Mouse (Mus musculus): ENCODE results near the gene Zc3h15. TPM values are rescaled to one million over a fixed set of nuclear protein-coding genes. Genes with fewer than 3 reads are reported as not detected.

The Zc3h15 gene
- polyA plus RNA-seq, 2 experiments: 97.1 to 110 TPM

DNA sequence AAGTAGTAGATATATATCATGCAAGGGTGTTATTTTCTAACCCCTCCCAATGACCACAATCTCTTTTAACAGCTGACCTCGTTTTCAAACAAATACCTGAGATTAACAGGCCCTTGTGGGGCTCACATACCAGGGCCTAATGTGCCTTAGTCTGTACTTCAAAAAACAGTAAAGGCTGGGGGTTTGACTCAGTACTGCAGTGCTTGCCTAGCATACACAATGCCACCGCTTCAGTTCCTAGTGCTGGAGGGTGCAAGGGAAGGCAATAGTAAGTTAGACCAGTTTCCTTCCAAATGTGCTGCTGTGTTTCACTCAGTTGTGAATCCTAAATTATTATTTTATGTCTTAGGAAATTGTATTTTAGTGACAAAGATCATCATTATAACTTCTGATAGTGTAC, 23.2 kb downstream of the Zc3h15 start:
- no peaks in the 10 kb centered on the region for H3K9me3 ChIP-seq (ENCODE audit: control insufficient read depth, low read length)
- H3K27ac ChIP-seq (replicated peaks; ENCODE audit: low read depth, low read length): no peak overlapping the region
- H3K4me3 ChIP-seq (replicated peaks; ENCODE audit: low read length): no peak overlapping the region
- H3K4me2 ChIP-seq (replicated peaks; ENCODE audit: low read depth, low read length, severe bottlenecking): no peak overlapping the region
- no peaks in the 10 kb centered on the region for H3K4me1 ChIP-seq (ENCODE audit: control insufficient read depth, insufficient read depth, low read length)
- TF ChIP-seq POLR2A (IDR thresholded peaks at IDR 0.05; ENCODE audit: borderline replicate concordance, extremely low read depth, insufficient read depth, insufficient read length): no peak
- ATAC-seq (ENCODE audit: low FRiP score, low read depth) (no peak), DNase-seq (ENCODE audit: low spot score) (no peak)
- H3K9ac ChIP-seq (ENCODE audit: low read depth, low read length, severe bottlenecking): no peak overlapping the region
- 72% methylated on average over 2 of the region's 2 CpGs for WGBS
- H3K36me3 ChIP-seq (ENCODE audit: control insufficient read depth, insufficient read depth, low read length): peaks cover 27% of the 10 kb centered on the region
- H3K27me3 ChIP-seq (ENCODE audit: control insufficient read depth, insufficient read depth, low read length): no peaks in the 10 kb centered on the region

- no peak for TF ChIP-seq POLR2A (IDR thresholded peaks at IDR 0.05; ENCODE audit: borderline replicate concordance, extremely low read depth, insufficient read depth, insufficient read length)
- ATAC-seq (ENCODE audit: low FRiP score, low read depth) (no peak), DNase-seq (ENCODE audit: low spot score) (no peak)
- Histone ChIP-seq H3K36me3 (ENCODE audit: control insufficient read depth, insufficient read depth, low read length) (peaks cover 21% of the 10 kb centered on the region), H3K27me3 (ENCODE audit: control insufficient read depth, insufficient read depth, low read length) (no peaks in the 10 kb centered on the region), H3K9ac (ENCODE audit: low read depth, low read length, severe bottlenecking) (no peak overlapping the region), H3K4me2 (replicated peaks; ENCODE audit: low read depth, low read length, severe bottlenecking) (no peak overlapping the region), H3K4me3 (replicated peaks; ENCODE audit: low read length) (no peak overlapping the region), H3K27ac (replicated peaks; ENCODE audit: low read depth, low read length) (no peak overlapping the region), H3K9me3 (ENCODE audit: control insufficient read depth, low read length) (no peaks in the 10 kb centered on the region), H3K4me1 (ENCODE audit: control insufficient read depth, insufficient read depth, low read length) (no peaks in the 10 kb centered on the region)
- WGBS: 86% methylated on average over 1 of the region's 1 CpGs
Observed at GRCm38 (mm10) chr2:83668052-83668451, 23.8 kb downstream of the Zc3h15 start.

GRCm38 (mm10) chr2:83669988-83670387, 25.8 kb downstream of the Zc3h15 start:
- no peaks in the 10 kb centered on the region for H3K4me1 ChIP-seq (ENCODE audit: control insufficient read depth, insufficient read depth, low read length)
- peaks cover 19% of the 10 kb centered on the region for H3K36me3 ChIP-seq (ENCODE audit: control insufficient read depth, insufficient read depth, low read length)
- 82% methylated on average over 5 of the region's 5 CpGs for whole genome bisulfite sequencing
- no peaks in the 10 kb centered on the region for H3K27me3 ChIP-seq (ENCODE audit: control insufficient read depth, insufficient read depth, low read length)
- no peak overlapping the region for H3K27ac ChIP-seq (replicated peaks; ENCODE audit: low read depth, low read length)
- TF ChIP-seq POLR2A (IDR thresholded peaks at IDR 0.05; ENCODE audit: borderline replicate concordance, extremely low read depth, insufficient read depth, insufficient read length): no peak
- no peaks in the 10 kb centered on the region for H3K9me3 ChIP-seq (ENCODE audit: control insufficient read depth, low read length)
- no peak overlapping the region for H3K4me2 ChIP-seq (replicated peaks; ENCODE audit: low read depth, low read length, severe bottlenecking)
- no peak for ATAC-seq (ENCODE audit: low FRiP score, low read depth)
- H3K9ac ChIP-seq (ENCODE audit: low read depth, low read length, severe bottlenecking): no peak overlapping the region
- no peak overlapping the region for H3K4me3 ChIP-seq (replicated peaks; ENCODE audit: low read length)
- DNase-seq (ENCODE audit: low spot score): no peak

DNA sequence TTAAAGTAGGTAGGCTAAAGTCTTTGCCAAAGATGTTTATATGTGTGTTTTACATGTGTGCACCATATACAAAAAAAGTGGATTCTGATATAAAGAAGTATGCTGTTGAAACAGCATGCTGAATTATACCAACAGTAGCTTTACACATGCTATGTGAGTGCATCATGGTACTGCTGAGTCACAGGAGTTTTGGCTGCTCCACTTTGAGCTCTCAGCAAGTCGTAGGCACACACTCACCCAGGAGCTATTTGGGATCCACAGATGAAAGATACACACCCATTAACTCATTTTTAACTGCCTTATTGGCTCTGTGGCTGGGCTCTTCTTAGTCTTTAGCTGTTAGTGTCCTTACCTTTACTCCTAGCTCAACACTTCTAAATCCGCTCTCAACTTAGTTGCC, 27.6 kb downstream of the Zc3h15 start:
- peaks cover 5% of the 10 kb centered on the region; the same call in 1 of the 2 replicates for H3K4me1 ChIP-seq (ENCODE audit: control insufficient read depth, insufficient read depth, low read length)
- no peaks in the 10 kb centered on the region for H3K27me3 ChIP-seq (ENCODE audit: control insufficient read depth, insufficient read depth, low read length)
- H3K4me2 ChIP-seq (replicated peaks; ENCODE audit: low read depth, low read length, severe bottlenecking): no peak overlapping the region
- H3K4me3 ChIP-seq (replicated peaks; ENCODE audit: low read length): no peak overlapping the region
- H3K36me3 ChIP-seq (ENCODE audit: control insufficient read depth, insufficient read depth, low read length): peaks cover 19% of the 10 kb centered on the region
- no peak overlapping the region for H3K9ac ChIP-seq (ENCODE audit: low read depth, low read length, severe bottlenecking)
- no peak for TF ChIP-seq POLR2A (IDR thresholded peaks at IDR 0.05; ENCODE audit: borderline replicate concordance, extremely low read depth, insufficient read depth, insufficient read length)
- no peak overlapping the region for H3K27ac ChIP-seq (replicated peaks; ENCODE audit: low read depth, low read length)
- ATAC-seq (ENCODE audit: low FRiP score, low read depth) (no peak), DNase-seq (ENCODE audit: low spot score) (no peak)
- WGBS: 89% methylated on average over 2 of the region's 2 CpGs
- no peaks in the 10 kb centered on the region for H3K9me3 ChIP-seq (ENCODE audit: control insufficient read depth, low read length)

DNA sequence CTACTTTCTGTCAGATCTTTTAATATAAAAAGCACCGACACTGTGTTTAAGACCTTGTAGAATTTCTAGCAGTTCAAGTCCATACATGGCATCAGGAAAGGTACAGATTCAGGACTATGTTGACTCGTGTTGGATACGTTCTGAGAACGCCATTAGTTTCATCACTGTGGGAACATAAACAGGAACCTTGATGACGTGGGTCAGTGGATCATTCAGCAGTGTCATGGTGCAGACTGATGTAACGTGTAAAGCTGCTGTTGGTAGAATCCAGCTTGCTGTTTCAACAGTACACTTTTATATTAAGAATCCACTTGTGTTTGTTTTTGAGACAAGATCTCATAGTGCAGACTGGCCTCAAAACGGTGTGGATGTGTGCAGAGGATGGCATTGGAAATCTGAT, 28.8 kb downstream of the Zc3h15 start:
- Histone ChIP-seq H3K9me3 (ENCODE audit: control insufficient read depth, low read length) (no peaks in the 10 kb centered on the region), H3K4me1 (ENCODE audit: control insufficient read depth, insufficient read depth, low read length) (peaks cover 5% of the 10 kb centered on the region; the same call in 1 of the 2 replicates), H3K4me3 (replicated peaks; ENCODE audit: low read length) (no peak overlapping the region), H3K4me2 (replicated peaks; ENCODE audit: low read depth, low read length, severe bottlenecking) (no peak overlapping the region), H3K27ac (replicated peaks; ENCODE audit: low read depth, low read length) (no peak overlapping the region), H3K27me3 (ENCODE audit: control insufficient read depth, insufficient read depth, low read length) (no peaks in the 10 kb centered on the region), H3K9ac (ENCODE audit: low read depth, low read length, severe bottlenecking) (no peak overlapping the region), H3K36me3 (ENCODE audit: control insufficient read depth, insufficient read depth, low read length) (peaks cover 14% of the 10 kb centered on the region)
- no peak for TF ChIP-seq POLR2A (IDR thresholded peaks at IDR 0.05; ENCODE audit: borderline replicate concordance, extremely low read depth, insufficient read depth, insufficient read length)
- DNase-seq (ENCODE audit: low spot score) (no peak), ATAC-seq (ENCODE audit: low FRiP score, low read depth) (no peak)
- WGBS: 78% methylated on average over 7 of the region's 7 CpGs

GRCm38 (mm10) chr2:83673843-83674242, 29.6 kb downstream of the Zc3h15 start:
- Histone ChIP-seq H3K27me3 (ENCODE audit: control insufficient read depth, insufficient read depth, low read length) (no peaks in the 10 kb centered on the region), H3K9ac (ENCODE audit: low read depth, low read length, severe bottlenecking) (no peak overlapping the region), H3K4me1 (ENCODE audit: control insufficient read depth, insufficient read depth, low read length) (peaks cover 5% of the 10 kb centered on the region; the same call in 1 of the 2 replicates), H3K36me3 (ENCODE audit: control insufficient read depth, insufficient read depth, low read length) (peaks cover 12% of the 10 kb centered on the region), H3K27ac (replicated peaks; ENCODE audit: low read depth, low read length) (no peak overlapping the region), H3K4me3 (replicated peaks; ENCODE audit: low read length) (no peak overlapping the region), H3K9me3 (ENCODE audit: control insufficient read depth, low read length) (no peaks in the 10 kb centered on the region), H3K4me2 (replicated peaks; ENCODE audit: low read depth, low read length, severe bottlenecking) (no peak overlapping the region)
- ATAC-seq (ENCODE audit: low FRiP score, low read depth) (no peak), DNase-seq (ENCODE audit: low spot score) (no peak)
- TF ChIP-seq POLR2A (IDR thresholded peaks at IDR 0.05; ENCODE audit: borderline replicate concordance, extremely low read depth, insufficient read depth, insufficient read length): no peak
- 90% methylated on average over 2 of the region's 2 CpGs for WGBS
